Mouse (Mus musculus): ENCODE results near the gene Armc6. TPM values are rescaled to one million over a fixed set of nuclear protein-coding genes. Genes with fewer than 3 reads are reported as not detected.

The Armc6 gene
- polyA plus RNA-seq, 1 experiment from 2014 or later: 31.5 TPM

- Histone ChIP-seq H3K9me3 (ENCODE audit: low read length) (no peaks in the 10 kb centered on the region), H3K9ac (replicated peaks; ENCODE audit: low read length) (no peak overlapping the region), H3K27me3 (ENCODE audit: insufficient read depth, low read length) (no peaks in the 10 kb centered on the region), H3K4me1 (ENCODE audit: insufficient read depth, low read length) (peaks cover 6% of the 10 kb centered on the region; the same call in 1 of the 2 replicates), H3K4me2 (replicated peaks; ENCODE audit: low read depth, low read length) (no peak overlapping the region), H3K36me3 (ENCODE audit: insufficient read depth, low read length) (peaks cover 9% of the 10 kb centered on the region), H3K4me3 (ENCODE audit: low read length) (no peak overlapping the region), H3K27ac (ENCODE audit: low read length) (no peak overlapping the region)
- 52% methylated on average over 11 of the region's 11 CpGs for WGBS
- ATAC-seq (ENCODE audit: low FRiP score, low TSS enrichment): no peak
Measured at GRCm38 (mm10) chr8:70268799-70269565, 34.7 kb upstream of the Armc6 start.

GRCm38 (mm10) chr8:70268311-70268710 is 34.0 kb upstream of the Armc6 start:
- Histone ChIP-seq H3K4me1 (ENCODE audit: insufficient read depth, low read length) (peaks cover 6% of the 10 kb centered on the region; the same call in 1 of the 2 replicates), H3K27me3 (ENCODE audit: insufficient read depth, low read length) (no peaks in the 10 kb centered on the region), H3K9ac (replicated peaks; ENCODE audit: low read length) (no peak overlapping the region), H3K4me3 (ENCODE audit: low read length) (no peak overlapping the region), H3K4me2 (replicated peaks; ENCODE audit: low read depth, low read length) (no peak overlapping the region), H3K9me3 (ENCODE audit: low read length) (no peaks in the 10 kb centered on the region), H3K36me3 (ENCODE audit: insufficient read depth, low read length) (peaks cover 15% of the 10 kb centered on the region), H3K27ac (ENCODE audit: low read length) (no peak overlapping the region)
- no peak for ATAC-seq (ENCODE audit: low FRiP score, low TSS enrichment)
- WGBS: 76% methylated on average over 5 of the region's 5 CpGs

- H3K27ac ChIP-seq (ENCODE audit: low read length): no peak overlapping the region
- H3K9ac ChIP-seq (replicated peaks; ENCODE audit: low read length): no peak overlapping the region
- H3K27me3 ChIP-seq (ENCODE audit: insufficient read depth, low read length): no peaks in the 10 kb centered on the region
- peaks cover 22% of the 10 kb centered on the region for H3K36me3 ChIP-seq (ENCODE audit: insufficient read depth, low read length)
- H3K4me1 ChIP-seq (ENCODE audit: insufficient read depth, low read length): peaks cover under 1% of the 10 kb centered on the region; the same call in 1 of the 2 replicates
- no peak overlapping the region for H3K4me3 ChIP-seq (ENCODE audit: low read length)
- no peak overlapping the region for H3K4me2 ChIP-seq (replicated peaks; ENCODE audit: low read depth, low read length)
- ATAC-seq (ENCODE audit: low FRiP score, low TSS enrichment): no peak
- H3K9me3 ChIP-seq (ENCODE audit: low read length): no peaks in the 10 kb centered on the region
- 83% methylated on average over 3 of the region's 3 CpGs for WGBS
Measured at GRCm38 (mm10) chr8:70267674-70268073, 33.4 kb upstream of the Armc6 start.

- Histone ChIP-seq H3K9ac (replicated peaks; ENCODE audit: low read length) (no peak overlapping the region), H3K9me3 (ENCODE audit: low read length) (no peaks in the 10 kb centered on the region), H3K4me1 (ENCODE audit: insufficient read depth, low read length) (no peaks in the 10 kb centered on the region), H3K4me2 (replicated peaks; ENCODE audit: low read depth, low read length) (no peak overlapping the region), H3K27me3 (ENCODE audit: insufficient read depth, low read length) (no peaks in the 10 kb centered on the region), H3K4me3 (ENCODE audit: low read length) (no peak overlapping the region), H3K36me3 (ENCODE audit: insufficient read depth, low read length) (peaks cover 92% of the 10 kb centered on the region), H3K27ac (ENCODE audit: low read length) (no peak overlapping the region)
- no peak for ATAC-seq (ENCODE audit: low FRiP score, low TSS enrichment)
- 90% methylated on average over 2 of the region's 2 CpGs for WGBS
Measured at GRCm38 (mm10) chr8:70259043-70259442, 24.8 kb upstream of the Armc6 start.

GRCm38 (mm10) chr8:70258600-70258999 is 24.3 kb upstream of the Armc6 start:
- Histone ChIP-seq H3K4me2 (replicated peaks; ENCODE audit: low read depth, low read length) (no peak overlapping the region), H3K4me3 (ENCODE audit: low read length) (no peak overlapping the region), H3K9me3 (ENCODE audit: low read length) (no peaks in the 10 kb centered on the region), H3K9ac (replicated peaks; ENCODE audit: low read length) (no peak overlapping the region), H3K36me3 (ENCODE audit: insufficient read depth, low read length) (peaks cover 92% of the 10 kb centered on the region), H3K27me3 (ENCODE audit: insufficient read depth, low read length) (no peaks in the 10 kb centered on the region), H3K27ac (ENCODE audit: low read length) (no peak overlapping the region), H3K4me1 (ENCODE audit: insufficient read depth, low read length) (no peaks in the 10 kb centered on the region)
- ATAC-seq (ENCODE audit: low FRiP score, low TSS enrichment): no peak
- WGBS: 91% methylated on average over 5 of the region's 5 CpGs

- WGBS: 52% methylated on average over 3 of the region's 3 CpGs
- H3K27ac ChIP-seq (ENCODE audit: low read length): no peak overlapping the region
- no peak for ATAC-seq (ENCODE audit: low FRiP score, low TSS enrichment)
- H3K4me2 ChIP-seq (replicated peaks; ENCODE audit: low read depth, low read length): no peak overlapping the region
- peaks cover 92% of the 10 kb centered on the region for H3K36me3 ChIP-seq (ENCODE audit: insufficient read depth, low read length)
- H3K4me1 ChIP-seq (ENCODE audit: insufficient read depth, low read length): no peaks in the 10 kb centered on the region
- no peaks in the 10 kb centered on the region for H3K9me3 ChIP-seq (ENCODE audit: low read length)
- H3K27me3 ChIP-seq (ENCODE audit: insufficient read depth, low read length): no peaks in the 10 kb centered on the region
- H3K9ac ChIP-seq (replicated peaks; ENCODE audit: low read length): no peak overlapping the region
- no peak overlapping the region for H3K4me3 ChIP-seq (ENCODE audit: low read length)
Measured at GRCm38 (mm10) chr8:70257456-70257855, 23.2 kb upstream of the Armc6 start.

- no peak overlapping the region for H3K9ac ChIP-seq (replicated peaks; ENCODE audit: low read length)
- no peak overlapping the region for H3K27ac ChIP-seq (ENCODE audit: low read length)
- ATAC-seq (ENCODE audit: low FRiP score, low TSS enrichment): no peak
- 69% methylated on average over 1 of the region's 1 CpGs for WGBS
- H3K27me3 ChIP-seq (ENCODE audit: insufficient read depth, low read length): no peaks in the 10 kb centered on the region
- H3K36me3 ChIP-seq (ENCODE audit: insufficient read depth, low read length): peaks cover 90% of the 10 kb centered on the region
- no peak overlapping the region for H3K4me3 ChIP-seq (ENCODE audit: low read length)
- H3K4me2 ChIP-seq (replicated peaks; ENCODE audit: low read depth, low read length): no peak overlapping the region
- no peaks in the 10 kb centered on the region for H3K4me1 ChIP-seq (ENCODE audit: insufficient read depth, low read length)
- H3K9me3 ChIP-seq (ENCODE audit: low read length): no peaks in the 10 kb centered on the region
Measured at GRCm38 (mm10) chr8:70254628-70255027, 20.4 kb upstream of the Armc6 start.

- H3K4me1 ChIP-seq (ENCODE audit: insufficient read depth, low read length): no peaks in the 10 kb centered on the region
- no peaks in the 10 kb centered on the region for H3K27me3 ChIP-seq (ENCODE audit: insufficient read depth, low read length)
- H3K4me2 ChIP-seq (replicated peaks; ENCODE audit: low read depth, low read length): no peak overlapping the region
- ATAC-seq (ENCODE audit: low FRiP score, low TSS enrichment): no peak
- no peak overlapping the region for H3K27ac ChIP-seq (ENCODE audit: low read length)
- no peaks in the 10 kb centered on the region for H3K9me3 ChIP-seq (ENCODE audit: low read length)
- no peak overlapping the region for H3K4me3 ChIP-seq (ENCODE audit: low read length)
- peaks cover 67% of the 10 kb centered on the region for H3K36me3 ChIP-seq (ENCODE audit: insufficient read depth, low read length)
- 92% methylated on average over 3 of the region's 3 CpGs for WGBS
- no peak overlapping the region for H3K9ac ChIP-seq (replicated peaks; ENCODE audit: low read length)
Measured at GRCm38 (mm10) chr8:70247841-70248240, 13.6 kb upstream of the Armc6 start.

GRCm38 (mm10) chr8:70246622-70247021 is 12.4 kb upstream of the Armc6 start:
- no peak overlapping the region for H3K9ac ChIP-seq (replicated peaks; ENCODE audit: low read length)
- H3K27me3 ChIP-seq (ENCODE audit: insufficient read depth, low read length): no peaks in the 10 kb centered on the region
- no peak for ATAC-seq (ENCODE audit: low FRiP score, low TSS enrichment)
- H3K9me3 ChIP-seq (ENCODE audit: low read length): no peaks in the 10 kb centered on the region
- H3K4me2 ChIP-seq (replicated peaks; ENCODE audit: low read depth, low read length): no peak overlapping the region
- WGBS: 88% methylated on average over 6 of the region's 6 CpGs
- no peak overlapping the region for H3K27ac ChIP-seq (ENCODE audit: low read length)
- no peak overlapping the region for H3K4me3 ChIP-seq (ENCODE audit: low read length)
- no peaks in the 10 kb centered on the region for H3K4me1 ChIP-seq (ENCODE audit: insufficient read depth, low read length)
- peaks cover 66% of the 10 kb centered on the region for H3K36me3 ChIP-seq (ENCODE audit: insufficient read depth, low read length)

- H3K27ac ChIP-seq (ENCODE audit: low read length): no peak overlapping the region
- 88% methylated on average over 5 of the region's 5 CpGs for WGBS
- H3K4me2 ChIP-seq (replicated peaks; ENCODE audit: low read depth, low read length): no peak overlapping the region
- ATAC-seq (ENCODE audit: low FRiP score, low TSS enrichment): no peak
- H3K9ac ChIP-seq (replicated peaks; ENCODE audit: low read length): no peak overlapping the region
- no peaks in the 10 kb centered on the region for H3K9me3 ChIP-seq (ENCODE audit: low read length)
- no peaks in the 10 kb centered on the region for H3K27me3 ChIP-seq (ENCODE audit: insufficient read depth, low read length)
- H3K36me3 ChIP-seq (ENCODE audit: insufficient read depth, low read length): peaks cover 72% of the 10 kb centered on the region
- H3K4me3 ChIP-seq (ENCODE audit: low read length): no peak overlapping the region
- peaks cover 7% of the 10 kb centered on the region for H3K4me1 ChIP-seq (ENCODE audit: insufficient read depth, low read length)
Measured at GRCm38 (mm10) chr8:70240642-70241041, 6.4 kb upstream of the Armc6 start.

Data from kidney, embryonic 16.5 days (tissue).